Mouse (Mus musculus) heart, postnatal 10 days (tissue): Measurements from ENCODE around the gene Nfatc4. TPM values are rescaled to one million over a fixed set of nuclear protein-coding genes. Genes with fewer than 3 reads are reported as not detected.

Experiments
- DNase-seq, 2 experiments: peaks; one replicate each; pipeline ENCODE4 v3.0.0; 2021
- intact Hi-C: fragments of 180-260 bp; cut with DNase I; formaldehyde crosslinking; loops from one replicate; pipeline ENCODE4 v1.15.1; 2025
- total RNA-seq, 2 experiments: library from RNA; stranded (reverse); gene quantifications; 2 replicates each; pipeline ENCODE4 v1.2.3; 2021

Gene Nfatc4
- total RNA-seq, 2 experiments from 2014 or later = 11.1 to 12.1 TPM

GRCm38 (mm10) chr14:55850885-55851284 lies 27.9 kb downstream of the Nfatc4 start:
- intact Hi-C loops = no loop called here

GRCm38 (mm10) chr14:55852646-55853551 lies 30.0 kb downstream of the Nfatc4 start:
- peak; percentile 38 to 48 for DNase-seq
- intact Hi-C loops = no loop called here

More at GRCm38 (mm10) chr14:55850885-55851284, 27.9 kb downstream of the Nfatc4 start:
- no peak for DNase-seq

GRCm38 (mm10) chr14:55853621-55854285 lies 30.8 kb downstream of the Nfatc4 start, which contains the start of gene Nynrin:
Gene Nynrin (plus strand): TSS chr14:55854010.
- intact Hi-C loops = loop anchor here (2.0 kb wide), 1 partner anchor 29 kb away; no protein-coding TSS in a partner anchor

GRCm38 (mm10) chr14:55854406-55855100 lies 31.6 kb downstream of the Nfatc4 start:
- intact Hi-C loops = loop anchor here (2.0 kb wide), 1 partner anchor 30 kb away; no protein-coding TSS in a partner anchor
- DNase-seq = peak; percentile 43 to 49

More at GRCm38 (mm10) chr14:55853621-55854285, 30.8 kb downstream of the Nfatc4 start, which contains the start of gene Nynrin:
- DNase-seq = peak; percentile 80 to 87

- intact Hi-C loops = loop anchor here (2.0 kb wide), 1 partner anchor 30 kb away; no protein-coding TSS in a partner anchor
- peak; percentile 63 to 64 for DNase-seq
Measured at GRCm38 (mm10) chr14:55855101-55855561, 32.2 kb downstream of the Nfatc4 start.

- DNase-seq = peak in 1 of 2 experiments; percentile 22
- intact Hi-C loops = no loop called here
Measured at GRCm38 (mm10) chr14:55857588-55857987, 34.6 kb downstream of the Nfatc4 start.

GRCm38 (mm10) chr14:55862186-55862585 lies 39.2 kb downstream of the Nfatc4 start:
- intact Hi-C loops = loop anchor here (2.0 kb wide), 1 partner anchor 81 kb away; no protein-coding TSS in a partner anchor
- no peak for DNase-seq

- intact Hi-C loops = loop anchor here (1.0 to 2.0 kb wide), 2 partner anchors 41 to 82 kb away; no protein-coding TSS in a partner anchor
Measured at GRCm38 (mm10) chr14:55862970-55863369, 40.0 kb downstream of the Nfatc4 start.

GRCm38 (mm10) chr14:55863773-55864172 lies 40.8 kb downstream of the Nfatc4 start:
- DNase-seq = peak; percentile 86 to 90
- intact Hi-C loops = loop anchor here (1.0 to 2.0 kb wide), 2 partner anchors 41 to 83 kb away; no protein-coding TSS in a partner anchor

More at GRCm38 (mm10) chr14:55862970-55863369, 40.0 kb downstream of the Nfatc4 start:
- DNase-seq = no peak

GRCm38 (mm10) chr14:55866962-55867361 lies 44.0 kb downstream of the Nfatc4 start:
- intact Hi-C loops = no loop called here

GRCm38 (mm10) chr14:55868230-55869026 lies 45.5 kb downstream of the Nfatc4 start:
- no peak for DNase-seq
- intact Hi-C loops = loop anchor here (2.0 kb wide), 1 partner anchor 14 kb away; no protein-coding TSS in a partner anchor

More at GRCm38 (mm10) chr14:55866962-55867361, 44.0 kb downstream of the Nfatc4 start:
- DNase-seq = peak; percentile 63 to 83

GRCm38 (mm10) chr14:55869538-55869937 lies 46.6 kb downstream of the Nfatc4 start:
- intact Hi-C loops = loop anchor here (2.0 kb wide), 1 partner anchor 13 kb away; no protein-coding TSS in a partner anchor
- no peak for DNase-seq

- intact Hi-C loops = loop anchor here (2.0 kb wide), 1 partner anchor 47 kb away; no protein-coding TSS in a partner anchor
- no peak for DNase-seq
Measured at GRCm38 (mm10) chr14:55872039-55872438, 49.1 kb downstream of the Nfatc4 start.

- intact Hi-C loops = loop anchor here (2.0 kb wide), 1 partner anchor 46 kb away; no protein-coding TSS in a partner anchor
Measured at GRCm38 (mm10) chr14:55872551-55872950, 49.6 kb downstream of the Nfatc4 start.

GRCm38 (mm10) chr14:55873242-55873713 lies 50.3 kb downstream of the Nfatc4 start:
- DNase-seq = no peak
- intact Hi-C loops = loop anchor here (2.0 kb wide), 1 partner anchor 46 kb away; no protein-coding TSS in a partner anchor

More at GRCm38 (mm10) chr14:55872551-55872950, 49.6 kb downstream of the Nfatc4 start:
- DNase-seq = no peak

GRCm38 (mm10) chr14:55873714-55874683 lies 51.1 kb downstream of the Nfatc4 start:
- intact Hi-C loops = loop anchor here (2.0 kb wide), 1 partner anchor 45 kb away; no protein-coding TSS in a partner anchor
- DNase-seq = peak; percentile 82 to 89
